Mouse (Mus musculus) forebrain, embryonic 16.5 days (tissue): ENCODE measurements around the gene Uba1. TPM values are rescaled to one million over a fixed set of nuclear protein-coding genes. Genes with fewer than 3 reads are reported as not detected.

Experiments used
- ATAC-seq: fragments of 200-750 bp; cut with Nextera tagmentation; 2 replicates; pipeline ENCODE4 v1.8.0; 2017; ENCODE audit warnings: mild to moderate bottlenecking, moderate library complexity
- H3K27ac ChIP-seq: fragments of 300-500 bp; sonication (generic); 2 replicates; pipeline ENCODE4 v1.5.1; 2014; ENCODE audit warnings: low read length, control low read depth
- H3K27me3 ChIP-seq: fragments of 300-500 bp; sonication (generic); replicated peaks from 2 replicates; pipeline ENCODE4 v1.6.1; 2014; ENCODE audit warnings: low read length; ENCODE audit not compliant: control insufficient read depth, insufficient read depth
- H3K36me3 ChIP-seq: fragments of 300-500 bp; sonication (generic); 2 replicates; pipeline ENCODE4 v1.6.1; 2014; ENCODE audit not compliant: control insufficient read depth, insufficient read depth
- H3K4me1 ChIP-seq: fragments of 300-500 bp; sonication (generic); replicated peaks from 2 replicates; pipeline ENCODE4 v1.6.1; 2014; ENCODE audit warnings: low read length; ENCODE audit not compliant: control insufficient read depth, insufficient read depth
- H3K4me2 ChIP-seq: fragments of 300-500 bp; sonication (generic); 2 replicates; pipeline ENCODE4 v1.6.1; 2014; ENCODE audit warnings: mild to moderate bottlenecking, low read length, control low read depth
- H3K4me3 ChIP-seq: fragments of 300-500 bp; sonication (generic); replicated peaks from 2 replicates; pipeline ENCODE4 v1.5.1; 2014; ENCODE audit warnings: mild to moderate bottlenecking, low read length, control low read depth
- H3K9ac ChIP-seq: fragments of 300-500 bp; sonication (generic); replicated peaks from 2 replicates; pipeline ENCODE4 v1.6.1; 2014; ENCODE audit warnings: low read depth, low read length, control low read depth
- H3K9me3 ChIP-seq: fragments of 300-500 bp; sonication (generic); 2 replicates; pipeline ENCODE4 v1.6.1; 2016; ENCODE audit warnings: low read length; ENCODE audit not compliant: control insufficient read depth
- WGBS: fragments of 180-500 bp; shearing (Covaris S2); extraction: QIAGEN DNeasy Blood & Tissue Kit; methylation state at CpG from one replicate; pipeline ENCODE4 v1.1.7; 2014; 5-methylcytosine and 5-hydroxymethylcytosine counted together
- polyA plus RNA-seq: library from polyadenylated mRNA; unstranded; fragments of >200 nt; fragmentation: Nextera tagmentation; extraction: Ambion mirVana; gene quantifications from 2 replicates; pipeline ENCODE4 v1.2.1, GENCODE M21; 2015

Uba1 gene
- 436 and 446 TPM in 2 replicates for polyA plus RNA-seq

DNA sequence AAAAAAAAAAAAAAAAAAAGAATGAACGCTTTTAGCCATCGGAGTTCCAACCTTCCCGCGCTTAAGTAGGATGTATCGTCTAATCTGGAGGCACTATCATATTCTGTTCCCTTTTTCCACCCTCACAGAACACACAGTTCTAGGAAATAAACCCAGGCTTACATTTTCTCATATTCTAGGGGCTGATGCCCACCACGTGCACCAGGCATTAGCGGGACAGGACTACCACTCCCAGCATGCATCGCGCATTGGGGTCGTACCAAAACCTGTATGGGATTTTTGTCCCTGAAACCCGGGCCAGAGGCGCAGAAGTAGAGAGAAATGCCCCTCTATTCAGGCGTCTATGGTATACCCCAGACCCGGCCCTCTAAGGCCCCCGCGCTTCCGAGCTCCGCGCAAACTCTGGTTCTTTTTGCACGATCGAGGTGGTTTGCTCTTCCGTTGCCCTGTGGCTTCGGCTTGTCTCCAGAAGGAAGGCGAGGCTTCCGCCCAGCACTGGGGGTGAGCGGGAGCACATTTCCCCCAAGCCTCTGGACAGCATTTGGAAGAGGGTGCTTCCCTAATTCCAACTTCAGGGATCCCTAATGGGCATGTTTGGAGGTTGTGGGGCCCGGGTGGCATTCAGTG lies at the start of gene Uba1:
TSS of gene Uba1 (plus strand) at position 301 of the 627 bp plus-strand sequence.
- no peaks in the 10 kb centered on the region for H3K9me3 ChIP-seq
- peaks cover 5% of the 10 kb centered on the region; the same call in 1 of the 2 replicates for H3K4me1 ChIP-seq
- peak within 1 kb of the TSS; percentile 37; the same call in 1 of the 2 replicates for H3K27ac ChIP-seq
- peak within 1 kb of the TSS; percentile 81 for H3K4me2 ChIP-seq
- H3K4me3 ChIP-seq: peak within 1 kb of the TSS; percentile 55
- H3K36me3 ChIP-seq: no peaks in the 10 kb centered on the region
- 17% methylated on average over 27 of the region's 27 CpGs for WGBS
- peak within 1 kb of the TSS; percentile 50 for H3K9ac ChIP-seq
- peak; percentile 84 for ATAC-seq
- H3K27me3 ChIP-seq: no peaks in the 10 kb centered on the region

DNA sequence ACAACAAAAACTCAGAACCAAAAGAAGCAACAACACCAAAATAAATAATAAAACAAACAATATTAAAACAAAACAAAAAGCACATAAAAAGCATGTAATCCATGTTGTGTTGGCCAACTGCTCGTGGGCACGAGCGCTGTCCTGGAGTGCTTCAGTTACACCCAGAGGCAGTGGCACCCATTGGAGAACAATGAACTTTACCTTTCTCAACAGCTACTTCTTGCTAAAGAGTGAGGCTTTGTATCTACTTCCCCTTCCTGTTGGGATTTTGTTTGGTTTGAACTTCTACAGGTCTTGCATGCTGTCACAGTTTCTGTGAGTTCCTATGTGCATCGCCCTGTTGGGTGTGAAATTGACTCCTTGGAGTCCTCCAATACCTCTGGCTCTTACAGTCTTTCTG lies 49.6 kb upstream of the Uba1 start:
- Histone ChIP-seq H3K27me3 (no peaks in the 10 kb centered on the region), H3K9me3 (no peaks in the 10 kb centered on the region), H3K4me3 (no peak overlapping the region), H3K4me2 (no peak overlapping the region), H3K27ac (no peak overlapping the region), H3K9ac (no peak overlapping the region), H3K36me3 (no peaks in the 10 kb centered on the region), H3K4me1 (no peaks in the 10 kb centered on the region)
- 87% methylated on average over 4 of the region's 4 CpGs for WGBS
- no peak for ATAC-seq

DNA sequence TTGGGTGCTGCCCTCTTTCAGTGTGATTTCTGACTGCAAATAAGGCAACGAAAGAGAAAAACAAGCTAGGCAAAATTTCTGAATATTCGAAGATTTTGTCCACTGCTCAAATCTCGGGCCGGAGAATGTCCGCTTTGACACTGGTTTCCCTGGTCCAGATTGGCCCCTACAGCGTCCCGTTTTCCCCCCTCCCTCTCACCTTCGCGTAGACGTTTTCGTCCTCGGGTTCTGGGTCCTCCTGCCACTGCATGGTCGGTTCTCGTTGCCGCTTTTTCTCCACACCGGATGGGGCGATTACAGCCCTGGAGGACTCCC lies 41.3 kb upstream of the Uba1 start:
- peaks cover 3% of the 10 kb centered on the region for H3K36me3 ChIP-seq
- H3K9ac ChIP-seq: peak overlapping the region; percentile 64
- no peaks in the 10 kb centered on the region for H3K27me3 ChIP-seq
- no peaks in the 10 kb centered on the region for H3K9me3 ChIP-seq
- ATAC-seq: no peak; the same call in 1 of the 2 replicates
- 21% methylated on average over 17 of the region's 17 CpGs for WGBS
- H3K4me1 ChIP-seq: peaks cover 8% of the 10 kb centered on the region
- H3K4me2 ChIP-seq: peak overlapping the region; percentile 54
- peak overlapping the region; percentile 60 for H3K4me3 ChIP-seq
- peak overlapping the region; percentile 92 for H3K27ac ChIP-seq

DNA sequence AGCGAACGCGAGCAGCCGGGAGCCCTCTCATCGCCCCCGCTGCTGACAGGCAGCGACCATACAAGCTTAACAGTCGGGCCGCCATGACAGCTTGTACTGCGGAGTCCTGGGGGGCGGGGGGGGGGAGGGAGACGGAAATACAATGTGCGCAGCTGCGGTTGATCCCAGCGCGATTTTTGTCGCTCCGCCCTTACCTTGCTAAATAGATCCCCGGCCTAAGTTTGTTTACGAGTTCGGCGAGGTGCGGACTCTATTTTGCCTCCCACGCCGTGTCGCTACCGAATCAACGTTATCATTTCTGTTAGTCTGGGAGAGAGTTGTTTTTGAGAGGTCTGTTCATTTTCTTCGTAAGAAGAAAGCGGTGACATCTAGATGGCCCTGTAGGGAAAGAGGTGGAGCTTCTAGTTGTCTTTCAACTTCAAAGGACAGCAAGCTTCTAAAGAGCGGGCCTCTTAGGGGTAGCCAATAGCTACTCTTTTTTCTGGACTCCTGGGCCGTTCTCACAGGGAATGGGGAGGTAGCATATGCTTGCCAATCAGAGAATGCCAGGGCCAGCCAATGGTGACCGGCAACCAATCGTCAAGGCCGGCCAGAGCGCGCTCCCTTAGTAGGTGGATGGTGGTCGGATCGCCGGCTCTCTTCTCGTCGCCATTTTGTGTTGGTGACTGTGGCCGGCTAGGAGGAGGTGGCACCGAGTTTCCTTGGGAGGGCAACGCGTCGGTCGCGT lies 40.8 kb upstream of the Uba1 start, which contains the start of the genes Rbm10 and Ndufb11:
TSS of gene Rbm10 (plus strand) at position 328 of the 727 bp plus-strand sequence.
TSS of gene Ndufb11 (minus strand) at position 444 of the 727 bp plus-strand sequence.
- peaks cover 4% of the 10 kb centered on the region for H3K36me3 ChIP-seq
- H3K9ac ChIP-seq: peak within 1 kb of the TSS; percentile 76
- peak within 1 kb of the TSS; percentile 92 for H3K27ac ChIP-seq
- H3K9me3 ChIP-seq: no peaks in the 10 kb centered on the region
- WGBS: 18% methylated on average over 42 of the region's 49 CpGs
- peak within 1 kb of the TSS; percentile 60 for H3K4me3 ChIP-seq
- H3K4me2 ChIP-seq: peak within 1 kb of the TSS; percentile 55
- ATAC-seq: peak; percentile 96
- no peaks in the 10 kb centered on the region for H3K27me3 ChIP-seq
- peaks cover 8% of the 10 kb centered on the region for H3K4me1 ChIP-seq

DNA sequence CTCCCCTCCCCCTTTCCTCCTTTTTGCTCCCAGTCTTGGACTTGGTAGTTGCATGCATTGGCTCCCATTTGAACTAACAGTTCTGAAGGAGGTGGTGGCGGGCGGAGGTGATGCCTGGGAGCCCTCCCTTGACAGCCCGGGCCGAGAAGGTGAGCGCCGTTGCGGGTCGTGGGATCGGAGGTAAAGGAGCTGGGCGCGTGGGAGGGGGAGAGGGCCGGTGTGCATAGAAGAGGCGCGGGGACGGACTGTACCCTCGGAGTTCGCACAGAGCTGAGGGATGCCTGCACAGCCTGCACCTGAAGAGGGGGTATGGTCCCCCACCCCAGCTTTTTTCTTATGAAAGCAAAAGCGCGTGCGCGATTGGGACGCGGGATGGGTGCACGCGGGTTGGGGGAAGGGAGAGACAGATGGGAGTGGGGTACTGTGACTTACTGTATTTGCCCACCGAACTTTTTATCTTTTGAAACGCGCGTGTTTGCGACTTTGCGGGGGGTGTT lies 40.2 kb upstream of the Uba1 start:
- peak overlapping the region; percentile 60 for H3K4me3 ChIP-seq
- H3K9ac ChIP-seq: peak overlapping the region; percentile 76
- H3K27me3 ChIP-seq: no peaks in the 10 kb centered on the region
- H3K4me2 ChIP-seq: peak overlapping the region; percentile 55
- 23% methylated on average over 31 of the region's 31 CpGs for WGBS
- ATAC-seq: peak; percentile 63
- peak overlapping the region; percentile 92 for H3K27ac ChIP-seq
- peaks cover 8% of the 10 kb centered on the region for H3K4me1 ChIP-seq
- H3K9me3 ChIP-seq: no peaks in the 10 kb centered on the region
- H3K36me3 ChIP-seq: peaks cover 4% of the 10 kb centered on the region

DNA sequence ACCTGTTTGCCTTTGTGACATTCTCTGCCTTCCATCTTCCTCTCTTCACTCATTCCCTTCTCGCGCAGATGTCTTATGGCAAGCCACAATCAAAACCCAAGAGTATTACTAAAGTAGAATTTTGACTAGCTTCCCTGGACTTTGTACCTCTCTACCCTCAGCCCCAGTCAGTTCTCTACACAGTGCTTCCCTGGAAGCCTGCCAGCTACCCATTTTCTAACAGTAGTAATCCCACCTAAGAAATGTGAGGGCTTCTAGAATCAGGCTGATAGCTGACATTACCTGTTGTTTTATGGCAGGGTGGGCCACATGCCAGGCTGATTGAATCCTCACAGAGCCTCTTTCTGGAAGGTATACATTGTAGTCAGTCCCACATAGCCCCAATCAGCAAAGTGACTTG lies 20.0 kb upstream of the Uba1 start:
- Histone ChIP-seq H3K4me3 (no peak overlapping the region), H3K36me3 (no peaks in the 10 kb centered on the region; the same call in 1 of the 2 replicates), H3K27ac (no peak overlapping the region), H3K27me3 (no peaks in the 10 kb centered on the region), H3K9me3 (no peaks in the 10 kb centered on the region), H3K4me2 (no peak overlapping the region), H3K9ac (no peak overlapping the region), H3K4me1 (no peaks in the 10 kb centered on the region)
- no peak for ATAC-seq
- 100% methylated on average over 2 of the region's 2 CpGs for WGBS

DNA sequence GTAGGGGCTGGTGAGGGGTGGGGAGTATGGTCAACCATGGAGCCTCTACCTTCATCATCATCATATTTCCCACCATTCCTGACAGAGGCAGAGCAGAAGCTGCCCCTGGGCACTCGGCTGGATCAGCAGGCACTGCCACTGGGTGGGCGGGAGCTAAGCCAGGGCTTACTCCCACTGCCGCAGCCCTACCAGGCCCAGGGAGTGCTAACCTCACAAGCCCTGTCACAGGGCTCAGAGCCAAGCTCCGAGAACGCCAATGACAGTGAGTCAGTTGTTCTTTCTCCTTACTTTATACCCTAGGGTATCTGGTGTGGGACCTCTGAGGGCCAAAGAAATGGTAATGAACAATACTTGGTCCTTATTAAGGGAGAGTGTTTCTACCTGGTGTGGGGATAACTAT lies 13.3 kb upstream of the Uba1 start:
- WGBS: 87% methylated on average over 5 of the region's 5 CpGs
- Histone ChIP-seq H3K36me3 (no peaks in the 10 kb centered on the region; the same call in 1 of the 2 replicates), H3K4me3 (no peak overlapping the region)

DNA sequence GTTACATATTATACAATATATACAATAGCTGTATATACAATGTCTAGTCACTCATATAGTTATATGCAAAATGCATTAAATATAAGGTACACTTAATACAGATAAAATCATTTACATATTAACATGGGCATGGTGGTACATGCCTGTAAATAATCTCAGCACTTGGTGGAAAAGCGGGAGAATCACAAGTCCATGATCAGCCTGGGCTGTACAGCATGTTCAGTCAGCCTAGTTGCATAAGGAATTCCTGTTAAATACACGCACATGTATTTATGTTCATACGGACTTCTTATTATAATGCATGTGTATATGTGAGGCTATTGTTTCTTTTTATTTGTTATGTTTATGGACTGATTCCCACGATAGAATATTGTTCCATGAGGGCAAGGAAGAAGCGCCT lies 533 bp upstream of the Uba1 start:
- peak overlapping the region; percentile 55 for H3K4me3 ChIP-seq
- 40% methylated on average over 5 of the region's 5 CpGs for WGBS
- no peaks in the 10 kb centered on the region for H3K9me3 ChIP-seq
- peaks cover 5% of the 10 kb centered on the region; the same call in 1 of the 2 replicates for H3K4me1 ChIP-seq
- H3K27ac ChIP-seq: no peak overlapping the region
- H3K4me2 ChIP-seq: peak overlapping the region; percentile 54
- no peak overlapping the region for H3K9ac ChIP-seq
- no peaks in the 10 kb centered on the region for H3K27me3 ChIP-seq
- no peaks in the 10 kb centered on the region for H3K36me3 ChIP-seq
- no peak for ATAC-seq

More for the DNA sequence above, 13.3 kb upstream of the Uba1 start:
- H3K4me1 ChIP-seq: no peaks in the 10 kb centered on the region
- H3K4me2 ChIP-seq: no peak overlapping the region
- no peak for ATAC-seq
- no peaks in the 10 kb centered on the region for H3K27me3 ChIP-seq
- H3K27ac ChIP-seq: no peak overlapping the region
- H3K9ac ChIP-seq: no peak overlapping the region
- H3K9me3 ChIP-seq: no peaks in the 10 kb centered on the region

DNA sequence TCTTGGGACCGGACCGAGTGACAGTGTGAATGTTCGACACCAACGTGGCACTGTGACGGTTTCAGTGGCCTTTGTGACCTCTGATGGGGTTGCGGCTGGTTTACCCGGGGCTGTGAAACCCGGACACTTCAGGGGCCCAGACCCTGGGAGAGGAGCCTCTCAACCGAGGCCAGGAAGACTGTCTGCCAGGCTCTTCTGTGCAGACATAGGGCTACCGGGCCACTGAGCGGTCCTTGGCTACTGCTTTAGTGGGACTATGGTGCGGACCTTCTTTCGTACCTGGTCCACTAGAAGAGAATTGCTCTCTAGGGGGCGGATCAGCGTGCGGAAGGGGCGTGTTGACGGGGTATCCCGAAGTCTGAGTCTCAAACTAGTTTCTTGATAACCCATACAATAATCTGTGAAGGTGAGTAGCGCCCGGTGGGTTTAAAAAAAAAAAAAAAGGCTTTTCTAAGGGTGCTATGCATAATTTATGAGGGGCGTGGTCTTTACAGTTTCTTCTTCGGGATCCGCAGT lies 823 bp downstream of the Uba1 start:
- H3K4me2 ChIP-seq: peak overlapping the region; percentile 81
- WGBS: 21% methylated on average over 24 of the region's 24 CpGs
- no peak for ATAC-seq
- H3K27me3 ChIP-seq: no peaks in the 10 kb centered on the region
- peak overlapping the region; percentile 50 for H3K9ac ChIP-seq
- H3K4me3 ChIP-seq: peak overlapping the region; percentile 55
- peaks cover 5% of the 10 kb centered on the region; the same call in 1 of the 2 replicates for H3K4me1 ChIP-seq
- no peaks in the 10 kb centered on the region for H3K36me3 ChIP-seq
- no peaks in the 10 kb centered on the region for H3K9me3 ChIP-seq
- H3K27ac ChIP-seq: no peak overlapping the region
